Mouse (Mus musculus) liver, embryonic 14.5 days (tissue): ENCODE data around the gene Gm9508.

ENCODE experiments used
- CTCF ChIP-seq: IDR thresholded peaks from 2 replicates; pipeline ENCODE4 v1.5.1; 2016; ENCODE audit warnings: antibody characterized with exemption, low read depth, control low read depth
- EP300 ChIP-seq: IDR thresholded peaks from 2 replicates; pipeline ENCODE4 v1.6.1; 2016; ENCODE audit warnings: antibody characterized with exemption, low read depth

DNA sequence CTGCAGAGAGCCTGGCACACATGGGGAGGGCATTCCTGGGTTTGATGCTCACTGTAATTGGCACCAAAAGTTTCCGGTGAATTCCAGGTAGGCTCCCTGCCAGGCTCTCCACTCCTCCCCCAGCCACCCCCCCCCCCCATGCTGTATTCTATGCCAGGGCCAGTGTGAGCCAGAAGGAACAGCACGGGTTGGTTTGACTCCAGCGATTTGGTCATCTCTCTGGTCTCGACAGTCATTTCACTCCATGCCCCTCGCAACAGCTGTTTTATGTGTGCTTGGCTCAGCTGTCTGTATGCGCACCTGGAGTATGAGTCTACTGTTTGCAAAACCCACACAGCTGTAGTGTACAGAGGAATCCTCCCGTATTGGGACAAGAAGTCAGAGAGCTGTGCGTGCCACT is 30.7 kb downstream of the Gm9508 start:
- no peak for TF ChIP-seq CTCF
- TF ChIP-seq EP300, result no peak
